Comparison of ENCODE assay signal across 8 mouse cellular contexts in genomic region chr10:26078521-26079142, GRCm38 (mm10). TPM values are rescaled to one million over a fixed set of nuclear protein-coding genes. Genes with fewer than 3 reads are reported as not detected.
DNase-seq lines count a peak whose midpoint lies in the region; ATAC-seq lines count a peak whose summit lies in the region.

Tmem200a (minus strand) TSS chr10:26079052.

- intact Hi-C loops in left cerebral cortex, postnatal 14 days (cut with DNase I) = loop anchor here (5.0 kb wide), 1 partner anchor 396 kb away; no protein-coding TSS in a partner anchor

- peak; percentile 79 for ATAC-seq in intestine, embryonic 16.5 days
- no peak for ATAC-seq in activated CD4-positive, CD25-positive, alpha-beta regulatory T cell, adult 4 months

- H3K9me3 ChIP-seq in intestine, embryonic 16.5 days (ENCODE audit: control insufficient read depth, low read length) = no peaks in the 10 kb centered on the region

- H3K36me3 ChIP-seq in intestine, embryonic 16.5 days (ENCODE audit: control insufficient read depth, insufficient read depth, low read length) = no peaks in the 10 kb centered on the region

- H3K9ac ChIP-seq in intestine, embryonic 16.5 days (ENCODE audit: low read depth, low read length) = peak within 1 kb of the TSS; percentile 60

- no peak within 1 kb of the TSS for H3K27ac ChIP-seq in intestine, embryonic 16.5 days (ENCODE audit: low read length)

- H3K4me3 ChIP-seq in intestine, embryonic 16.5 days (ENCODE audit: low read length) = peak within 1 kb of the TSS; percentile 67

- DNase-seq in adrenal gland, postnatal 14 days = peak; percentile 78
- DNase-seq in embryo, embryonic 10.5 days (ENCODE audit: low spot score) = peak; percentile 90
- peak; percentile 50 to 56 for DNase-seq in gastrocnemius, postnatal 4 days (ENCODE audit: low spot score in 2 of 2)
- peak; percentile 66 to 76 for DNase-seq in left cerebral cortex, postnatal 14 days (ENCODE audit: low spot score in 2 of 2)
- DNase-seq in mesoderm, embryonic 11.5 days (ENCODE audit: low read depth, low spot score) = peak; percentile 91
- peak; percentile 56 to 59 for DNase-seq in right cerebral cortex, postnatal 36 days (ENCODE audit: low spot score in 2 of 2)

- H3K4me1 ChIP-seq in intestine, embryonic 16.5 days (ENCODE audit: control insufficient read depth, insufficient read depth, low read length) = no peaks in the 10 kb centered on the region

- H3K4me2 ChIP-seq in intestine, embryonic 16.5 days (ENCODE audit: low read depth, low read length) = peak within 1 kb of the TSS; percentile 93

- WGBS in intestine, embryonic 16.5 days = under 1% methylated on average over 46 of the region's 46 CpGs

- peaks cover 11% of the 10 kb centered on the region; the same call in 1 of the 2 replicates for H3K27me3 ChIP-seq in intestine, embryonic 16.5 days (replicated peaks; ENCODE audit: control insufficient read depth, insufficient read depth, low read length)

RNA-seq across cellular contexts. Expression of gene Tmem200a, which starts in this region (rescaled TPM):
- total RNA-seq in adrenal gland, postnatal 14 days (2021) = 27.6 and 28.8 TPM in 2 replicates
- total RNA-seq in gastrocnemius, postnatal 4 days (2021) = 1 to 10 TPM; 1.8 to 2.4 TPM
- 4.5 and 5.7 TPM in 2 replicates for polyA plus RNA-seq in intestine, embryonic 16.5 days (2015; fragmentation: Nextera tagmentation; extraction: Ambion mirVana)
- total RNA-seq in left cerebral cortex, postnatal 14 days (2021) = 10 to 100 TPM; 22.8 to 25.3 TPM
- not detected for polyA plus RNA-seq in activated CD4-positive, CD25-positive, alpha-beta regulatory T cell, adult 4 months (2017; shearing (Covaris generic))
